Mouse (Mus musculus) bone marrow, adult 2 months (tissue): ENCODE results near the gene 0610040J01Rik. TPM values are rescaled to one million over a fixed set of nuclear protein-coding genes. Genes with fewer than 3 reads are reported as not detected.
"Not testable (repeated sequence)": the region's sequence is repeated elsewhere in the genome, so short reads cannot be mapped to it uniquely, and the experiment has no call there.

ENCODE experiments used
- H3K27ac ChIP-seq: fragments of 200-500 bp; 2 replicates; pipeline ENCODE4 v1.5.1; 2012; ENCODE audit warnings: low read depth, mild to moderate bottlenecking, control low read depth, inconsistent platforms, low read length; ENCODE audit not compliant: control insufficient read depth, poor library complexity, insufficient read depth
- H3K4me1 ChIP-seq: fragments of 200-500 bp; 2 replicates; pipeline ENCODE4 v1.6.1; 2011; ENCODE audit warnings: low read length; ENCODE audit not compliant: control insufficient read depth, insufficient read depth
- H3K4me3 ChIP-seq: fragments of 200-500 bp; replicated peaks from 2 replicates; pipeline ENCODE3; 2011; ENCODE audit warnings: mild to moderate bottlenecking, low read depth, low read length, control low read depth; ENCODE audit not compliant: control insufficient read depth
- CTCF ChIP-seq: fragments of 200-500 bp; IDR thresholded peaks from 2 replicates; pipeline ENCODE4 v1.5.1; 2011; ENCODE audit warnings: low read length, control low read depth; ENCODE audit not compliant: control insufficient read depth, insufficient read depth
- POLR2A ChIP-seq: fragments of 200-500 bp; IDR thresholded peaks from 2 replicates; pipeline ENCODE4 v1.6.1; 2011; ENCODE audit warnings: low read depth, mild to moderate bottlenecking, control low read depth, low read length, borderline replicate concordance; ENCODE audit not compliant: control insufficient read depth
- WGBS: fragments of 180-500 bp; shearing (Covaris S2); methylation state at CpG from one replicate; pipeline ENCODE4 v1.1.7; 2018; 5-methylcytosine and 5-hydroxymethylcytosine counted together
- polyA plus RNA-seq: library from polyadenylated mRNA; stranded (reverse); fragments of >200 nt; gene quantifications from 2 replicates; pipeline ENCODE4 v1.2.4, GENCODE M21; 2011; ENCODE audit warnings: low replicate concordance; ENCODE audit not compliant: missing spikeins, insufficient read depth, insufficient read length

0610040J01Rik gene
- polyA plus RNA-seq, 1 experiment: 2.2 TPM

- 70% methylated on average over 4 of the region's 4 CpGs for WGBS
- H3K4me3 ChIP-seq: no peak overlapping the region
Observed at GRCm38 (mm10) chr5:63876081-63876480, 63.9 kb downstream of the 0610040J01Rik start.

GRCm38 (mm10) chr5:63879026-63879425, 66.9 kb downstream of the 0610040J01Rik start:
- no peaks in the 10 kb centered on the region; the same call in 1 of the 2 replicates for H3K4me1 ChIP-seq
- H3K4me3 ChIP-seq: no peak overlapping the region
- TF ChIP-seq POLR2A (no peak), CTCF (no peak)
- WGBS: 87% methylated on average over 10 of the region's 10 CpGs
- H3K27ac ChIP-seq: no peak overlapping the region

More at GRCm38 (mm10) chr5:63876081-63876480, 63.9 kb downstream of the 0610040J01Rik start:
- TF ChIP-seq CTCF (no peak), POLR2A (no peak)
- Histone ChIP-seq H3K27ac (no peak overlapping the region), H3K4me1 (no peaks in the 10 kb centered on the region; the same call in 1 of the 2 replicates)

DNA sequence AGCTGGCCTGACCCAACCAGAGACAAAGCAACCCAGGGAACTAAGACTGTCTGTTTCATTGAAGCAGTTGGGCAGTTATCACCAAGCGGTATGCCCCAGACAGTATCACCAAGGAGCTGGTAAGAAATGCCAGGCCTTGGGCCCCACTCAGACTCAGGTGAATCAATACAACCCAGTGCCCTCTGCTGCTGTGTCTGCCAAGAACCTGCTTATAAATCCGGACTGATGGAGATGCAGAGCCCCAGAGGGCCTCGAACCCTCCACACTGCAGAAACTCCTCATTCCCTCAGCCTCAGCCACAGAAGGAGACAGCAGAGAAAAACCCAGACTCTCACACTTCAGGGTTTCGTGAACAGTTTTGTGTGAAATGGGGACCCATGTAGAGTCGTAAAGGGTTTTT, 74.1 kb downstream of the 0610040J01Rik start:
- Histone ChIP-seq H3K4me3 (no peak overlapping the region), H3K27ac (no peak overlapping the region), H3K4me1 (no peaks in the 10 kb centered on the region)
- TF ChIP-seq POLR2A (no peak), CTCF (no peak)
- WGBS: 81% methylated on average over 5 of the region's 5 CpGs

DNA sequence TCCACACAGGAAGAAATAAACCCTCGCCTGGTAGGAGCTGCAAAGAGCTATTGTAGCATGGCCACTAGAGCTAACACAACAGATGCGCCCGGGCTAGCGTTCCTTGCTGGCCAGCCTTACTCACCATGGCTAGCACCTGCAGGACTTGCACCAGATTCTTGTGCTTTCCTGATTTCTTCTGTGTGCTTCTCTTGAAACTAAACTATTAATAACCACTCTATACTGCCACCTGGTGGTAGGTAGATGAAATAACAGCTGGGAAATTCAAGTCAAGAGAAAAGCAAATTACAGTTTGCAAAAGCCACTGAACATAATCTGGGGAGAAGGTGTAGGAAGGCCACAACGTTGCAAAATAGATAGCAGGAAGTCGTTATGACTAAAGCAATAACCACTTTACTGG, 74.5 kb downstream of the 0610040J01Rik start:
- Histone ChIP-seq H3K27ac (no peak overlapping the region), H3K4me3 (no peak overlapping the region), H3K4me1 (no peaks in the 10 kb centered on the region)
- 23% methylated on average over 6 of the region's 6 CpGs for WGBS
- no peak for TF ChIP-seq POLR2A
- no peak for TF ChIP-seq CTCF

DNA sequence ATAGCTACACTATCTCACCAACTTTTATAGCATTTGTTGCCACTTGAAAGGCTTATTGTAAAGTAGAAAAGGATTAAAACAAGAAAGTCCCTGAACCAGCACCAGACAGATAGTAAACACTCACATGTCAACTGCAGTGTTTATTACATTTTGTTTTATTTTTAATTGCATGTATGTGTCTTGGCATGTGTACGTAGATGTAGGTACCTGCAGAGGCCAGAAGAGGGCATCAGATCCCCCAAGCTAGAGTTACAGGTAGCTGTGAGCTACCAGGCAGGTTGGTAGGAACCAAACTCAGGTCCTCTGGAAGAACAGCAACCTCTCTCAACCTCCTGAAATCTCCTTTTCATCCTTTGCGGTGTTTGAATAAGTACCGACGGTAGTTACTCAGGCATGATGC, 74.9 kb downstream of the 0610040J01Rik start:
- H3K4me1 ChIP-seq: no peaks in the 10 kb centered on the region
- no peak overlapping the region for H3K27ac ChIP-seq
- H3K4me3 ChIP-seq: no peak overlapping the region
- TF ChIP-seq POLR2A (no peak), CTCF (0 out of 2 replicates have a peak, but pooled peaks have one; percentile 31)
- 98% methylated on average over 4 of the region's 4 CpGs for WGBS

- 89% methylated on average over 4 of the region's 4 CpGs for WGBS
- no peak overlapping the region for H3K27ac ChIP-seq
- H3K4me1 ChIP-seq: no peaks in the 10 kb centered on the region
- TF ChIP-seq CTCF (no peak), POLR2A (no peak)
- no peak overlapping the region for H3K4me3 ChIP-seq
Observed at GRCm38 (mm10) chr5:63891241-63891640, 79.1 kb downstream of the 0610040J01Rik start.

GRCm38 (mm10) chr5:63891912-63892311, 79.7 kb downstream of the 0610040J01Rik start:
- Histone ChIP-seq H3K4me1 (no peaks in the 10 kb centered on the region), H3K27ac (no peak overlapping the region), H3K4me3 (no peak overlapping the region)
- WGBS: 73% methylated on average over 6 of the region's 6 CpGs
- no peak for TF ChIP-seq POLR2A
- no peak for TF ChIP-seq CTCF

GRCm38 (mm10) chr5:63897001-63897819, 85.0 kb downstream of the 0610040J01Rik start:
- 75% methylated on average over 5 of the region's 5 CpGs for WGBS
- H3K4me3 ChIP-seq, H3K4me1 ChIP-seq, H3K27ac ChIP-seq: not testable (repeated sequence)

DNA sequence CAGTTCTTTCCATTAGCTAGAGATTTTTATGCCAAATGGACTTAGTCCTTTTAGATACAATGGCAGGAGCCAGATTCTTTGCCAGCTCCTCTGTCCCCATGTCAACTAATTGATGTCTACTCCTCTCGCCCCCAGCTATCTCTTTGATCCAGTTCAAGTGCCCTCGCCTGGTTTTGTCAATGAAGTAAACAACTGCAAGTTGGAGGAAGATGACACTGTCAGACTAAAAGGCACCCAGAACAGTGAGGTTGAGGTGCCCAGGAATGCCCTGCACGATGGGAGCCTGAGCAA, 85.6 kb downstream of the 0610040J01Rik start:
- TF ChIP-seq CTCF (no peak), POLR2A (no peak)
- WGBS: 77% methylated on average over 3 of the region's 3 CpGs

More for the DNA sequence above, 85.6 kb downstream of the 0610040J01Rik start:
- H3K4me3 ChIP-seq: no peak overlapping the region
- H3K4me1 ChIP-seq: no peaks in the 10 kb centered on the region
- no peak overlapping the region for H3K27ac ChIP-seq
